Mouse (Mus musculus) cerebellum, adult 11 months (tissue): ENCODE data around the gene Dedd.
"Not testable (repeated sequence)": the region's sequence is repeated elsewhere in the genome, so short reads cannot be mapped to it uniquely, and the experiment has no call there.

ENCODE experiments used
- DNase-seq: peaks from one replicate; pipeline ENCODE4 v3.0.0; 2022

The Dedd gene

GRCm38 (mm10) chr1:171328839-171329432 is at the start of gene Dedd:
TSS of gene Dedd (plus strand) at chr1:171329145.
- DNase-seq, result peak; percentile 90

GRCm38 (mm10) chr1:171279721-171280120 is 49.2 kb upstream of the Dedd start:
- DNase-seq, result no peak

GRCm38 (mm10) chr1:171280250-171280915 is 48.6 kb upstream of the Dedd start:
- DNase-seq, result no peak

- peak; percentile 87 for DNase-seq
Measured at GRCm38 (mm10) chr1:171280916-171281527, 47.9 kb upstream of the Dedd start, which contains the start of gene Ppox. TSS of gene Ppox (minus strand) at chr1:171281186.

- DNase-seq, result peak; percentile 56
Measured at GRCm38 (mm10) chr1:171281528-171281923, 47.4 kb upstream of the Dedd start.

GRCm38 (mm10) chr1:171282086-171282805 is 46.7 kb upstream of the Dedd start:
- no peak for DNase-seq

GRCm38 (mm10) chr1:171283188-171284160 is 45.5 kb upstream of the Dedd start:
- no peak for DNase-seq

GRCm38 (mm10) chr1:171284491-171284890 is 44.5 kb upstream of the Dedd start:
- no peak for DNase-seq

GRCm38 (mm10) chr1:171285096-171285892 is 43.7 kb upstream of the Dedd start:
- DNase-seq, result no peak

- DNase-seq, result no peak
Measured at GRCm38 (mm10) chr1:171286517-171286916, 42.4 kb upstream of the Dedd start.

GRCm38 (mm10) chr1:171287136-171288081 is 41.5 kb upstream of the Dedd start, which contains the start of gene Usp21:
TSS of gene Usp21 (minus strand) at chr1:171287991.
- DNase-seq, result peak; percentile 94

- DNase-seq, result no peak
Measured at GRCm38 (mm10) chr1:171288328-171288727, 40.6 kb upstream of the Dedd start.

- no peak for DNase-seq
Measured at GRCm38 (mm10) chr1:171293351-171293750, 35.6 kb upstream of the Dedd start.

- no peak for DNase-seq
Measured at GRCm38 (mm10) chr1:171293906-171294297, 35.0 kb upstream of the Dedd start.

GRCm38 (mm10) chr1:171294298-171295062 is 34.5 kb upstream of the Dedd start, which contains the start of gene Ufc1:
TSS of gene Ufc1 (minus strand) at chr1:171295024.
- DNase-seq, result peak; percentile 81

- DNase-seq, result no peak
Measured at GRCm38 (mm10) chr1:171295063-171295402, 33.9 kb upstream of the Dedd start.

GRCm38 (mm10) chr1:171298226-171298625 is 30.7 kb upstream of the Dedd start:
- DNase-seq, result no peak

- not testable (repeated sequence) for DNase-seq
Measured at GRCm38 (mm10) chr1:171306157-171306556, 22.8 kb upstream of the Dedd start.

GRCm38 (mm10) chr1:171309321-171309720 is 19.6 kb upstream of the Dedd start:
- DNase-seq, result no peak
